Mouse (Mus musculus) ES-Bruce4 (cell line): ENCODE data around the gene Sult4a1. TPM values are rescaled to one million over a fixed set of nuclear protein-coding genes. Genes with fewer than 3 reads are reported as not detected.
A peak's percentile ranks its signal among the peaks of the same experiment; 100 is the strongest.

Source experiments
- H3K27ac ChIP-seq: 2 replicates; pipeline ENCODE4 v1.5.1; 2012; ENCODE audit warnings: low read length, inconsistent platforms; ENCODE audit not compliant: insufficient read depth
- H3K27me3 ChIP-seq: 2 replicates; pipeline ENCODE4 v1.6.1; 2012; ENCODE audit warnings: mild to moderate bottlenecking, low read length, inconsistent platforms; ENCODE audit not compliant: control insufficient read depth, poor library complexity, insufficient read depth, severe bottlenecking
- H3K36me3 ChIP-seq: 2 replicates; pipeline ENCODE4 v1.6.1; 2012; ENCODE audit warnings: inconsistent platforms, mild to moderate bottlenecking, low read length, moderate library complexity; ENCODE audit not compliant: control insufficient read depth, poor library complexity, insufficient read depth, severe bottlenecking
- H3K4me1 ChIP-seq: one replicate; pipeline ENCODE4 v1.8.1; 2011; ENCODE audit warnings: low read length; ENCODE audit not compliant: control insufficient read depth, insufficient read depth
- H3K4me3 ChIP-seq: 2 replicates; pipeline ENCODE4 v1.5.1; 2011; ENCODE audit warnings: low read depth, mild to moderate bottlenecking, low read length
- H3K9ac ChIP-seq: 2 replicates; pipeline ENCODE4 v1.6.1; 2012; ENCODE audit warnings: low read depth, mild to moderate bottlenecking, inconsistent platforms; ENCODE audit not compliant: poor library complexity, severe bottlenecking
- H3K9me3 ChIP-seq: replicated peaks from 2 replicates; pipeline ENCODE4 v1.6.1; 2012; ENCODE audit warnings: mild to moderate bottlenecking, low read length, inconsistent platforms; ENCODE audit not compliant: control insufficient read depth, poor library complexity, insufficient read depth, severe bottlenecking
- CTCF ChIP-seq: IDR thresholded peaks from one replicate; pipeline ENCODE4 v1.8.1; 2011; ENCODE audit warnings: low read depth, low read length
- EP300 ChIP-seq: IDR thresholded peaks from 2 replicates; pipeline ENCODE4 v1.6.1; 2011; ENCODE audit warnings: low read depth, low read length; ENCODE audit not compliant: insufficient read depth
- POLR2A ChIP-seq: IDR thresholded peaks from one replicate; pipeline ENCODE4 v1.8.1; 2011; ENCODE audit warnings: low read length; ENCODE audit not compliant: insufficient read depth
- polyA plus RNA-seq: library from polyadenylated mRNA; stranded (reverse); fragments of >200 nt; gene quantifications from 2 replicates; pipeline ENCODE4 v1.2.4, GENCODE M21; 2011; ENCODE audit warnings: low read depth; ENCODE audit not compliant: missing spikeins, insufficient read depth, insufficient read length

The Sult4a1 gene
- polyA plus RNA-seq, 1 experiment = 16.2 TPM

GRCm38 (mm10) chr15:84065701-84066100 lies 39.9 kb downstream of the Sult4a1 start:
- no peak overlapping the region for H3K9ac ChIP-seq
- no peak overlapping the region for H3K27ac ChIP-seq
- H3K4me3 ChIP-seq = no peak overlapping the region
- TF ChIP-seq EP300 = no peak
- peak; percentile 51 for TF ChIP-seq CTCF
- no peak for TF ChIP-seq POLR2A
- peaks cover 1% of the 10 kb centered on the region for H3K4me1 ChIP-seq
- H3K36me3 ChIP-seq = no peaks in the 10 kb centered on the region
- no peaks in the 10 kb centered on the region for H3K9me3 ChIP-seq
- no peaks in the 10 kb centered on the region; the same call in 1 of the 2 replicates for H3K27me3 ChIP-seq

- Histone ChIP-seq H3K27me3 (no peaks in the 10 kb centered on the region; the same call in 1 of the 2 replicates), H3K9ac (no peak within 1 kb of the TSS), H3K4me1 (peaks cover 1% of the 10 kb centered on the region)
Observed at GRCm38 (mm10) chr15:84065140-84065539, 40.4 kb downstream of the Sult4a1 start, which contains the start of gene Efcab6. Efcab6 (minus strand) TSS chr15:84065379.

DNA sequence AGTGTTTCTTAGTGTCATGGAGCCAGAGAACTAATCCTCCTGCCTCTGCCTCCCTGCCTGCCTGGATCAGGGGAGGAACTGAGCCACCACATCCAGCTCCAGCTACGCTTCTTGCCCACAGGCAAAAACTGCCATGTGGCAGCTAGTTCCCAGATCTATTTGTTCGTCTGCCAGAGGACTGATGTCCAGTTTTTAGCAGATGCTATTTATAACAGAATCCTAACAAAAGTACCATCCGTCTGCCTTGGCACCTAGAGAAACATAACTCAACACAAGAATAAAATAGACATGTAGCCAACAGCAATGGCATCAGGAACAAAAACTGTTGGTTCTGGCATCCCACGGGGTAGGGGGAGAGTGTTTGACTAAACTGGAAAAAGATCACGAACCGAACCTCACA lies 46.7 kb downstream of the Sult4a1 start:
- no peaks in the 10 kb centered on the region for H3K4me1 ChIP-seq
- no peaks in the 10 kb centered on the region; the same call in 1 of the 2 replicates for H3K27me3 ChIP-seq
- no peak for TF ChIP-seq CTCF
- TF ChIP-seq EP300 = no peak
- TF ChIP-seq POLR2A = no peak
- H3K36me3 ChIP-seq = no peaks in the 10 kb centered on the region
- no peak overlapping the region for H3K9ac ChIP-seq
- H3K4me3 ChIP-seq = no peak overlapping the region
- no peaks in the 10 kb centered on the region for H3K9me3 ChIP-seq
- no peak overlapping the region for H3K27ac ChIP-seq

More at GRCm38 (mm10) chr15:84065140-84065539, 40.4 kb downstream of the Sult4a1 start, which contains the start of gene Efcab6:
- no peaks in the 10 kb centered on the region for H3K36me3 ChIP-seq
- H3K4me3 ChIP-seq = peak within 1 kb of the TSS; percentile 49
- no peak within 1 kb of the TSS for H3K27ac ChIP-seq
- H3K9me3 ChIP-seq = no peaks in the 10 kb centered on the region
- no peak for TF ChIP-seq CTCF
- no peak for TF ChIP-seq EP300
- TF ChIP-seq POLR2A = no peak

- Histone ChIP-seq H3K4me1 (no peaks in the 10 kb centered on the region), H3K27me3 (no peaks in the 10 kb centered on the region; the same call in 1 of the 2 replicates), H3K9ac (no peak overlapping the region), H3K9me3 (no peaks in the 10 kb centered on the region), H3K27ac (no peak overlapping the region), H3K36me3 (no peaks in the 10 kb centered on the region), H3K4me3 (no peak overlapping the region)
- TF ChIP-seq POLR2A = no peak
- peak; percentile 76 for TF ChIP-seq CTCF
Observed at GRCm38 (mm10) chr15:84056083-84056482, 49.5 kb downstream of the Sult4a1 start.

DNA sequence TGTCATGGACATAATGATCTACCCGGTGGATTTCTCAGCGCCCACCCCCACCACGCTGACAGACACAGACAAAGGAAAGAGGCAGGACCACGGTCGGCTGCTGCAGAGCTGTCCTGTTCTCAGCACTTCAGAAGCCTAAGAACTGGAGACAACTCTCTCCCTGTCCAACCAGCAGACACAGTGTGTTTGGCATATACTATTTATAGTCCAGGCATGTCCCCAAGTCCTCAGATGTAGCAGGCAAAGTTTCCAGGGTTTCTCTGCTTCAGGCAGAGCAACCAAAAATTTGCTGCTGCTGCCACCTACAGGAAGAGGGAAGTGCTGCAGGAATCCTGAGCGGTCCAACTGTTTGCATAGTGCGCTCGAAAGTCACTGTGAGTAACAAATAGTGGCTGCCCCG lies 51.7 kb downstream of the Sult4a1 start:
- H3K27ac ChIP-seq = no peak overlapping the region
- no peak overlapping the region for H3K9ac ChIP-seq
- H3K27me3 ChIP-seq = no peaks in the 10 kb centered on the region
- no peaks in the 10 kb centered on the region for H3K36me3 ChIP-seq
- TF ChIP-seq EP300 (no peak), CTCF (peak; percentile 84)
- H3K4me3 ChIP-seq = no peak overlapping the region
- H3K4me1 ChIP-seq = no peaks in the 10 kb centered on the region
- no peaks in the 10 kb centered on the region for H3K9me3 ChIP-seq

GRCm38 (mm10) chr15:84053240-84053639 lies 52.3 kb downstream of the Sult4a1 start:
- no peaks in the 10 kb centered on the region for H3K36me3 ChIP-seq
- TF ChIP-seq POLR2A (no peak), CTCF (no peak), EP300 (no peak)
- H3K27me3 ChIP-seq = no peaks in the 10 kb centered on the region

More at GRCm38 (mm10) chr15:84053240-84053639, 52.3 kb downstream of the Sult4a1 start:
- Histone ChIP-seq H3K4me1 (no peaks in the 10 kb centered on the region), H3K9me3 (no peaks in the 10 kb centered on the region), H3K9ac (no peak overlapping the region), H3K27ac (no peak overlapping the region), H3K4me3 (no peak overlapping the region)
